Mouse (Mus musculus): ENCODE results near the gene Ccdc6. TPM values are rescaled to one million over a fixed set of nuclear protein-coding genes. Genes with fewer than 3 reads are reported as not detected.
A peak's percentile ranks its signal among the peaks of the same experiment; 100 is the strongest.

Ccdc6 gene
- polyA plus RNA-seq, 1 experiment, result 61.8 TPM

DNA sequence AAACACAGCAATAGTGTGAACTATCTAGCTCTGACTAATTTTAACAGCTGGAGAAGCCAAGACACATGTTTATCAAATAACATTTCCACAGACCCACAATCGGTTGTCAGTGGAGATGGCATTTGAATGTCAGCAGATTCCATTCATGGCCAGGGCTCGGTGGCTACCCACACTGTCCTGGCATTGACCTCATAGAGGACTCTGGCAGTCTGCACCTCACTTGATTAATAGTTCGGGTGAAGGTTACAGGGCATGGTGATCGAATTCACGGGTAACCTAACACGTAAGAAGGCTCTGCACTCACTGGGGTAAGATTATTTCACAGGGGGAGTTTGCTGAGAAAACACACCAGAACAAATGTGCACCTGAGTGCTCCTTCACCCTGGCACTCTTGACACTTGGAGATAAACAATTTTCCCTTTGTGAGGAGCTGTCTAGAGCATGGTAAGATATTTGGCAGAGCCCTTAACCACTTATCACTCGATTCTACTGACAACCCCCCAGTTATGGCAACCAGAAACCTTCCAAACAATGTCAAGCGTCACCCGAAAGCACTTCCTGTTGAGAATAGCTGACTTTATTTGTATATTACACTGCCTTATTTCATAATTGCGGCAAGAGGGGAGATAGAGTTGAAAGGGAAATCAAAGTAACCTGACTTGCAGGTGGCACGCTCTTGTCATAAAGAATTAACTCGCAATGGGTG lies 11.5 kb upstream of the Ccdc6 start:
- no peak overlapping the region for H3K4me3 ChIP-seq (ENCODE audit: low read depth, low read length)
- no peaks in the 10 kb centered on the region for H3K27me3 ChIP-seq (ENCODE audit: control insufficient read depth, insufficient read depth, low read length, poor library complexity, severe bottlenecking)
- no peaks in the 10 kb centered on the region for H3K4me1 ChIP-seq (ENCODE audit: control insufficient read depth, insufficient read depth, low read length)
- H3K9ac ChIP-seq (ENCODE audit: low read depth, poor library complexity, severe bottlenecking), result no peak overlapping the region
- no peak for TF ChIP-seq POLR2A (IDR thresholded peaks at IDR 0.05; ENCODE audit: insufficient read depth, low read length)
- no peak for TF ChIP-seq CTCF (IDR thresholded peaks at IDR 0.05; ENCODE audit: low read depth, low read length)
- no peak for TF ChIP-seq EP300 (IDR thresholded peaks at IDR 0.05; ENCODE audit: insufficient read depth, low read depth, low read length)
- H3K27ac ChIP-seq (ENCODE audit: insufficient read depth, low read length), result no peak overlapping the region
- no peaks in the 10 kb centered on the region for H3K36me3 ChIP-seq (ENCODE audit: control insufficient read depth, insufficient read depth, low read length, poor library complexity, severe bottlenecking)
- H3K9me3 ChIP-seq (replicated peaks; ENCODE audit: control insufficient read depth, insufficient read depth, low read length, poor library complexity, severe bottlenecking), result no peaks in the 10 kb centered on the region

DNA sequence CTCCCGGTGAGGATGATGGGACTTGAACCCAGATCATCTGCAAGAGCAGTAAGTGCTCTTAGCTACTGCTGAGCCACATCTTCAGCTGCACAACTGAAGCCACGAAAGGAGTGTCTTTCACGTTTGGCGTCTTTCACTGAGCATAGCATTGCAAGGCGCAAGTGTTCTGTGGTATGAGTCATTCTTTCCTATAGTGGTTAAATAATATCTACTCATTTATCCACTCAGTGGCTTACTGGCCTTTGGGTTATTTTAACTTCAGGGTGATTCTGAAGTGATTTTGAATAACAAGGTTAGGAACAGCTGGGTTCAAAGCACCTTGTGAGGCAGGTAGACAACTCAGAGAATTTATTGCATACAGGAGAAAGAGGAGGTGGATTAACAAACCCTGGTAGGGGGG lies 8.1 kb upstream of the Ccdc6 start:
- no peak overlapping the region for H3K9ac ChIP-seq (ENCODE audit: low read depth, poor library complexity, severe bottlenecking)
- no peaks in the 10 kb centered on the region for H3K27me3 ChIP-seq (ENCODE audit: control insufficient read depth, insufficient read depth, low read length, poor library complexity, severe bottlenecking)
- H3K9me3 ChIP-seq (replicated peaks; ENCODE audit: control insufficient read depth, insufficient read depth, low read length, poor library complexity, severe bottlenecking), result no peaks in the 10 kb centered on the region
- no peaks in the 10 kb centered on the region for H3K36me3 ChIP-seq (ENCODE audit: control insufficient read depth, insufficient read depth, low read length, poor library complexity, severe bottlenecking)
- TF ChIP-seq POLR2A (IDR thresholded peaks at IDR 0.05; ENCODE audit: insufficient read depth, low read length), result no peak
- no peak for TF ChIP-seq EP300 (IDR thresholded peaks at IDR 0.05; ENCODE audit: insufficient read depth, low read depth, low read length)
- TF ChIP-seq CTCF (IDR thresholded peaks at IDR 0.05; ENCODE audit: low read depth, low read length), result no peak
- peaks cover 4% of the 10 kb centered on the region for H3K4me1 ChIP-seq (ENCODE audit: control insufficient read depth, insufficient read depth, low read length)
- no peak overlapping the region for H3K27ac ChIP-seq (ENCODE audit: insufficient read depth, low read length)
- H3K4me3 ChIP-seq (ENCODE audit: low read depth, low read length), result no peak overlapping the region

DNA sequence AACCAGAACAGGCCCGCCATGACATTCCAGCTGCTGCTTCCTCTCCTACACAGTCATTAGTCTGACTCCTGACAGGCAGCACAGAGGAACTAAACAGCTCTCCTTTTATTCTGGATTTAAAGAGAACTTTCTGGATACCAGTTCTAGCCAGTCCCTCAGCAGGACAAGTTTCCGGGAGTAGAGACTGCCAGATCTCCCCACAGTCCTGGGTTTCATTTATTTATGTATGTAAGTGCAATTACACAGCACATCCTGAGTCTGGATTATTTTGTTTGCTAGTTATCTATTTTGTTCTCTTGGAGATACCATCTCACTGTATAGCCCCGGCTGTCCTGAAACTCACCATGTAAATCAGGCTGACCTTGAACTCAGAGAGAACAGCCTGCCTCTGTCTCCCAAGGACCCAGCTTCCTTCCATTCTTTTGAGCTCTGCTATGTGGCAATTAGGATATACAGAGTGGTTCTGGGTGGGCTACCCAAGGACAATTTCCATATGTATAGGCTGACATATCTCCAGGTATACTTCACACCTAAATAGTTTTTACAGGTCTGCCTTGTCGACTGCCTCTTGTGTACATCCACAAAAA lies 5.0 kb upstream of the Ccdc6 start:
- H3K27me3 ChIP-seq (ENCODE audit: control insufficient read depth, insufficient read depth, low read length, poor library complexity, severe bottlenecking), result no peaks in the 10 kb centered on the region
- no peaks in the 10 kb centered on the region for H3K9me3 ChIP-seq (replicated peaks; ENCODE audit: control insufficient read depth, insufficient read depth, low read length, poor library complexity, severe bottlenecking)
- H3K4me3 ChIP-seq (ENCODE audit: low read depth, low read length), result no peak overlapping the region
- no peaks in the 10 kb centered on the region for H3K36me3 ChIP-seq (ENCODE audit: control insufficient read depth, insufficient read depth, low read length, poor library complexity, severe bottlenecking)
- H3K9ac ChIP-seq (ENCODE audit: low read depth, poor library complexity, severe bottlenecking), result no peak overlapping the region
- peak overlapping the region; percentile 48 for H3K27ac ChIP-seq (ENCODE audit: insufficient read depth, low read length)
- peaks cover 4% of the 10 kb centered on the region for H3K4me1 ChIP-seq (ENCODE audit: control insufficient read depth, insufficient read depth, low read length)
- no peak for TF ChIP-seq POLR2A (IDR thresholded peaks at IDR 0.05; ENCODE audit: insufficient read depth, low read length)
- no peak for TF ChIP-seq EP300 (IDR thresholded peaks at IDR 0.05; ENCODE audit: insufficient read depth, low read depth, low read length)
- TF ChIP-seq CTCF (IDR thresholded peaks at IDR 0.05; ENCODE audit: low read depth, low read length), result no peak

GRCm38 (mm10) chr10:70093782-70094181 lies 3.1 kb upstream of the Ccdc6 start:
- no peaks in the 10 kb centered on the region for H3K9me3 ChIP-seq (replicated peaks; ENCODE audit: control insufficient read depth, insufficient read depth, low read length, poor library complexity, severe bottlenecking)
- H3K36me3 ChIP-seq (ENCODE audit: control insufficient read depth, insufficient read depth, low read length, poor library complexity, severe bottlenecking), result no peaks in the 10 kb centered on the region
- no peak for TF ChIP-seq EP300 (IDR thresholded peaks at IDR 0.05; ENCODE audit: insufficient read depth, low read depth, low read length)
- TF ChIP-seq CTCF (IDR thresholded peaks at IDR 0.05; ENCODE audit: low read depth, low read length), result no peak
- TF ChIP-seq POLR2A (IDR thresholded peaks at IDR 0.05; ENCODE audit: insufficient read depth, low read length), result no peak

GRCm38 (mm10) chr10:70095031-70095470 lies 1.9 kb upstream of the Ccdc6 start:
- H3K4me3 ChIP-seq (ENCODE audit: low read depth, low read length), result peak overlapping the region; percentile 64
- no peaks in the 10 kb centered on the region for H3K36me3 ChIP-seq (ENCODE audit: control insufficient read depth, insufficient read depth, low read length, poor library complexity, severe bottlenecking)
- peak overlapping the region; percentile 98 for H3K9ac ChIP-seq (ENCODE audit: low read depth, poor library complexity, severe bottlenecking)
- TF ChIP-seq POLR2A (IDR thresholded peaks at IDR 0.05; ENCODE audit: insufficient read depth, low read length), result peak; percentile 43
- TF ChIP-seq EP300 (IDR thresholded peaks at IDR 0.05; ENCODE audit: insufficient read depth, low read depth, low read length), result peak; percentile 62; the same call in 1 of the 2 replicates
- TF ChIP-seq CTCF (IDR thresholded peaks at IDR 0.05; ENCODE audit: low read depth, low read length), result no peak
- H3K4me1 ChIP-seq (ENCODE audit: control insufficient read depth, insufficient read depth, low read length), result peaks cover 7% of the 10 kb centered on the region
- no peaks in the 10 kb centered on the region for H3K9me3 ChIP-seq (replicated peaks; ENCODE audit: control insufficient read depth, insufficient read depth, low read length, poor library complexity, severe bottlenecking)
- H3K27me3 ChIP-seq (ENCODE audit: control insufficient read depth, insufficient read depth, low read length, poor library complexity, severe bottlenecking), result no peaks in the 10 kb centered on the region
- peak overlapping the region; percentile 94 for H3K27ac ChIP-seq (ENCODE audit: insufficient read depth, low read length)

More at GRCm38 (mm10) chr10:70093782-70094181, 3.1 kb upstream of the Ccdc6 start:
- Histone ChIP-seq H3K9ac (ENCODE audit: low read depth, poor library complexity, severe bottlenecking) (no peak overlapping the region), H3K4me3 (ENCODE audit: low read depth, low read length) (no peak overlapping the region), H3K4me1 (ENCODE audit: control insufficient read depth, insufficient read depth, low read length) (peaks cover 4% of the 10 kb centered on the region), H3K27ac (ENCODE audit: insufficient read depth, low read length) (no peak overlapping the region), H3K27me3 (ENCODE audit: control insufficient read depth, insufficient read depth, low read length, poor library complexity, severe bottlenecking) (no peaks in the 10 kb centered on the region)
